Mouse (Mus musculus): ENCODE data around the gene Sh3d21.

- TF ChIP-seq CTCF (IDR thresholded peaks at IDR 0.05; ENCODE audit: low read depth, low read length) (no peak), TAL1 (conservative IDR thresholded peaks at IDR 0.05; ENCODE audit: low read depth, low read length) (no peak), POLR2AphosphoS5 (IDR thresholded peaks at IDR 0.05; ENCODE audit: insufficient replicate concordance, low read depth, low read length) (no peak)
Measured at GRCm38 (mm10) chr4:126194916-126195315, 31.6 kb upstream of the Sh3d21 start.
